Mouse (Mus musculus): Measurements from ENCODE around the gene Abca14.
"Not testable (repeated sequence)": the region's sequence is repeated elsewhere in the genome, so short reads cannot be mapped to it uniquely, and the experiment has no call there.

Abca14 gene

GRCm38 (mm10) chr7:120201771-120202170 is 2.0 kb upstream of the Abca14 start, which contains the start of gene Crym:
TSS of gene Crym (minus strand) at chr7:120202111.
- DNase-seq (ENCODE audit: low spot score), result no peak

- DNase-seq (ENCODE audit: low spot score), result peak; percentile 20
These were observed 2.2 kb downstream of the Abca14 start for GRCm38 (mm10) chr7:120205989-120206388.

DNA sequence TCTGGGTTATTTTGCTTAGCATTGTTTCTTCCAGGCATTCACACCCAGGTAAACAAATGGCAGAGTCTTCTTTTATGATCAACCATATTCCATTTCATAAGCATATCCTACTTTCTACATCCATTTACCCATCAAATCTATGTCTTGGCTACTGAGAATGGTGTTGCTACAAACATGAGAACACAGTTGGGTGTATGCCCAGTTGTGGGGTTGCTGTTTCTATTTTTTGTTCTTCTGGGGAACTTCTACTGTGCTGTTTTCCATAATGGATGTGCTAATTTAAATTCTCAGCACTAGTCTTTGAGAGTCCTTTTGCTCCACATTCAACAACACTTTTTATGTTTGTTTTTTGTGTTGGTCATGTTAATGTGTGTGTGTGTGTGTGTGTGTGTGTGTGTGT is 24.8 kb downstream of the Abca14 start:
- no peak for DNase-seq (ENCODE audit: low spot score)

DNA sequence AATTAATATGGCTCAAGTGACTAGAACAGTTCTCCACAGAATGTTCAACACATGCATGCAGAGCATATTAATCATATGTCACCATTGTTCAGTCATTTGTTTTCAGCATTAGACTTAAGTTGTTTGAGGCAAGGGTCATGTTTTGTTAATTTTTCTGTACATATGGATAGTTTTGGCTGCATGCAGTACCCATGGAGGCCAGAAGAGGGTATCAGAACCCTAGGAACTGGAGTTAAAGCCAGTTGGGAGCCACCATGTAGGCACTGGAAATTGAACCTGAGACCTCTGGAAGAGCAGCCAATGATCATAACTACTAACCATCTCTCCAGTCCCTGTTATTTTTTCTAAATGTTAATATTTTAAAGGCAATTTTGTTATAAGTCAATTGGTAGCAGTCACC is 37.3 kb downstream of the Abca14 start:
- DNase-seq (ENCODE audit: low spot score), result no peak

GRCm38 (mm10) chr7:120271135-120271991 is 67.6 kb downstream of the Abca14 start:
- no peak for DNase-seq (ENCODE audit: low spot score)

GRCm38 (mm10) chr7:120272110-120272509 is 68.3 kb downstream of the Abca14 start:
- no peak for DNase-seq (ENCODE audit: low spot score)

DNA sequence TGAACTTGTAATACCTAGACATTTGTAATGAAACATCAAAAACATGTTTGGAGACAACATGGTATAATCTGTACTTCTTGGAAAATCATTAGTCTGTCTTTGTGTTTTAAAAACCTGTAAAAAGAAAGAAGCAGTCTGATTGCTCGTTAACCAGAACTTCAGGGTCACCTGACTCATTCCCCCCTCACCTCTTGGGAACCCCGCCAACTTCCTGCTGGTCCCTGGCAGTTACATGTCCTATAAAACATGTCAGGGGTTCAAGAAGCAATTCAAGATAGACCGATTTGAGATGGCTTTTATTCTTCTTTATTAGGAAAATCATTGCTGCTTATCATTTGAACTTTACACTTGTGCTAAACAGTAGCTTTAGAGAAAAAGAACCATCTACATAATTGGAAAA is 81.5 kb downstream of the Abca14 start:
- no peak for DNase-seq (ENCODE audit: low spot score)

- DNase-seq (ENCODE audit: low spot score), result no peak
These were observed 112.3 kb downstream of the Abca14 start for GRCm38 (mm10) chr7:120316086-120316485.

GRCm38 (mm10) chr7:120322963-120323362 is 119.2 kb downstream of the Abca14 start:
- no peak for DNase-seq (ENCODE audit: low spot score)

DNA sequence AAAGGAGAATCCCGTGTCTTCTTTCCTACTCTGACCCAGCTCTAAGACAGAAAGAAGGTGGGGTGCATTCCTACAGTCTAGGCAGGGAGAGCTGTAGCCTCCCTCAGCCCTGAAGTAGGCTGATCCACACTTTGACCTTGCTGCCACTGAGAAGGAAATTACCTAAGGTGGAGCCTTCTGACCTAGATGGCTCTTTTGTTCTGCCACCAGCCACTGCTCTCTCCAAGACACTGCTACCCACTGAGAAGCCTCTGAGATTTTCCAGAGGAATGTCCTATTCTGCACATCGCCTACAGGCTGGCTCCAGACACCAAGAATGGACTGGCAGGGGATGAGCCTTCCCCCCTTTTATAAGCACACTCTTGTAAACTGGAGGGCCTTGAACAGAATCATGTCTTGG is 122.2 kb downstream of the Abca14 start:
- DNase-seq (ENCODE audit: low spot score), result not testable (repeated sequence)

- peak; percentile 81 for DNase-seq (ENCODE audit: low spot score)
These were observed 123.7 kb downstream of the Abca14 start for GRCm38 (mm10) chr7:120327220-120328073.

DNA sequence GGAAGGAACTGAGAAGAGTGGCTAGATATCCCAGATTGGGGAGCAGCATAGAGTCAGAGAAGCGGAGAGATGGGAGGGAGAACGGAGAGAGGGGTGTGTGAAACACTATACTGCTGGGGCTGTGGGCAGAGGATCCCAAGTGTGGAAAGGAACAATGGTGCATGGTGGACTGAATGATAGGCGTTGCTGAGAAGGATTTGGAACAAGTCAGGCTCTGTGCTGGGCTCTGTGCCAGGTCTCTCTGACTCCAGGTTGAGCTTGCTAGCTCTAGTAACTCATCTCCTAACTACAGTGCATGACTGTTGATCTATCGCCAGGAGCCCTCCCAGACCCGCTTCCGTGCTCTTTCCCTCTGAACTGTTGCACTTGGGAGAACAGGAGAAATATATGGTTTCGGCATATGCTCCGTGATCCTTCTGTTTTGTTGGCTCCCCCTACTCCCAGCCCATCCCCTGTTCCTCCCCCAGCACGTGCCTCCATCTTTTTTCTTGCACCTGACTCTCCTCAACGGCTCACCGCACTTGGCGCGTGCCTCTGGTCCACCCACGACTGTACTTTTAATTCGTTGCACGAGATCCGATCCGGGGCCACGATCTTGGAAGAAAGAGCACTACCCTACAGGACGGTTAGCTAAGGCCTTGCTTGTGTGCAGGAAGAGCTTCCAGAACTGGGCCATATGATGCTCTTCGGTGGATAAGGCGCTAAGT is 124.5 kb downstream of the Abca14 start, which contains the start of gene Abca15:
Gene Abca15 (plus strand): TSS at position 584 of the 707 bp plus-strand sequence.
- DNase-seq (ENCODE audit: low spot score), result peak; percentile 19

DNA sequence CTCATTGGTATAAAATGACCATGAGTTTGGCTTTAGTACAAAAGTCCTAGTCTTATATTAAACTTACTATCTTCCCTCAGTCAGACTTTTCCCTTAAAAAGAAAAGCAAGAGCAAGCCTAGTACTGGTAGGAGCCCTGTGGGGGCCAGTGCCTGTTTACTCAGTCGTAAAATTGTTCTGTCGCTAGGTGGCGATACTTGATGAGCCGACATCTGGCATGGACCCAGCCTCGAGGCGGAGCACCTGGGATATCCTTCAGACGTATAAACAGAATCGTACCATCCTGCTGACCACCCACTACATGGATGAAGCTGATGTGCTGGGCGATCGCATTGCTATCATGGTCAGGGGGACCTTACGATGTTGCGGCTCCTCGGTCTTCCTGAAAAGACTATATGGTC is 157.4 kb downstream of the Abca14 start:
- no peak for DNase-seq (ENCODE audit: low spot score)
